Mouse (Mus musculus) myocyte (in vitro differentiated cells): ENCODE measurements around the gene Slc2a6. TPM values are rescaled to one million over a fixed set of nuclear protein-coding genes. Genes with fewer than 3 reads are reported as not detected.

Source experiments
- H3K27me3 ChIP-seq: one replicate; pipeline ENCODE4 v1.6.1; 2011; ENCODE audit not compliant: control insufficient read depth, insufficient read depth, insufficient read length
- H3K36me3 ChIP-seq: one replicate; pipeline ENCODE4 v1.6.1; 2011; ENCODE audit not compliant: control insufficient read depth, insufficient read depth
- H3K4me2 ChIP-seq: one replicate; pipeline ENCODE4 v1.6.1; 2011; ENCODE audit warnings: low read depth, control low read depth
- H3K4me3 ChIP-seq: one replicate; pipeline ENCODE4 v1.5.1; 2011; ENCODE audit warnings: mild to moderate bottlenecking, control low read depth, moderate library complexity
- H3K79me2 ChIP-seq: one replicate; pipeline ENCODE4 v1.6.1; 2011; ENCODE audit not compliant: control insufficient read depth, insufficient read depth
- H3ac ChIP-seq: one replicate; pipeline ENCODE4 v1.6.1; 2011; ENCODE audit not compliant: control insufficient read depth, insufficient read length
- CEBPB ChIP-seq: IDR thresholded peaks from 2 replicates; pipeline ENCODE4 v1.6.1; 2011; ENCODE audit warnings: mild to moderate bottlenecking, moderate library complexity; ENCODE audit not compliant: poor library complexity, insufficient read depth, severe bottlenecking
- E2F4 ChIP-seq: IDR thresholded peaks from one replicate; pipeline ENCODE4 v1.6.1; 2011; ENCODE audit warnings: mild to moderate bottlenecking, control low read depth, moderate library complexity; ENCODE audit not compliant: insufficient read depth
- MAX ChIP-seq: IDR thresholded peaks from one replicate; pipeline ENCODE4 v1.6.1; 2011; ENCODE audit warnings: low read depth, mild to moderate bottlenecking, control low read depth
- MYOD1 ChIP-seq, 3 experiments: IDR thresholded peaks; one replicate each; pipeline ENCODE4 v1.6.1; 2011; ENCODE audit warnings: control low read depth in 2 of 3, low read depth in 2 of 3, mild to moderate bottlenecking in 2 of 3, moderate library complexity in 1 of 3; ENCODE audit not compliant: insufficient read length in 2 of 3, control insufficient read depth in 1 of 3
- MYOG ChIP-seq, 3 experiments: IDR thresholded peaks; one replicate each; pipeline ENCODE4 v1.6.1; 2011; ENCODE audit warnings: control low read depth in 2 of 3, low read depth in 2 of 3, mild to moderate bottlenecking in 2 of 3; ENCODE audit not compliant: insufficient read length in 2 of 3, control insufficient read depth in 1 of 3, insufficient read depth in 1 of 3
- POLR2A ChIP-seq: IDR thresholded peaks from one replicate; pipeline ENCODE4 v1.6.1; 2011; ENCODE audit warnings: low read depth, mild to moderate bottlenecking, control low read depth, moderate library complexity; ENCODE audit not compliant: insufficient read length
- POLR2AphosphoS2 ChIP-seq: IDR thresholded peaks from one replicate; pipeline ENCODE4 v1.6.1; 2011; ENCODE audit warnings: low read depth, control low read depth; ENCODE audit not compliant: insufficient read length
- REST ChIP-seq: IDR thresholded peaks from one replicate; pipeline ENCODE4 v1.6.1; 2011; ENCODE audit warnings: mild to moderate bottlenecking, control low read depth, moderate library complexity; ENCODE audit not compliant: insufficient read depth, insufficient read length
- SRF ChIP-seq: IDR thresholded peaks from one replicate; pipeline ENCODE4 v1.6.1; 2011; ENCODE audit warnings: low read depth; ENCODE audit not compliant: control insufficient read depth, insufficient read length
- TCF12 ChIP-seq: IDR thresholded peaks from one replicate; pipeline ENCODE4 v1.6.1; 2011; ENCODE audit warnings: mild to moderate bottlenecking, control low read depth; ENCODE audit not compliant: poor library complexity, insufficient read depth, severe bottlenecking
- TCF3 ChIP-seq: IDR thresholded peaks from one replicate; pipeline ENCODE4 v1.6.1; 2011; ENCODE audit warnings: low read depth, control low read depth; ENCODE audit not compliant: insufficient read length
- USF1 ChIP-seq: IDR thresholded peaks from one replicate; pipeline ENCODE4 v1.6.1; 2011; ENCODE audit warnings: low read depth, mild to moderate bottlenecking, control low read depth, moderate library complexity
- polyA plus RNA-seq: library from polyadenylated mRNA; unstranded; fragments of >200 nt; fragmentation: generic; extraction: Trizol; gene quantifications from one replicate; pipeline ENCODE4 v1.2.1, GENCODE M21; 2012; ENCODE audit warnings: missing spikeins

The Slc2a6 gene
- 102 TPM for polyA plus RNA-seq

GRCm38 (mm10) chr2:27027618-27028436 lies at the start of gene Slc2a6:
Gene Slc2a6, minus strand, starts transcription at chr2:27027998.
- Histone ChIP-seq H3K36me3 (no peaks in the 10 kb centered on the region), H3K4me2 (peak within 1 kb of the TSS; percentile 58), H3ac (no peak within 1 kb of the TSS), H3K4me3 (peak within 1 kb of the TSS; percentile 35), H3K79me2 (no peaks in the 10 kb centered on the region), H3K27me3 (peaks cover 5% of the 10 kb centered on the region)
- TF ChIP-seq E2F4 = no peak
- TF ChIP-seq TCF12 = peak; percentile 21
- TF ChIP-seq TCF3 = no peak
- peak; percentile 76 for TF ChIP-seq POLR2A
- TF ChIP-seq POLR2AphosphoS2 = peak; percentile 54
- TF ChIP-seq MYOD1 (IDR thresholded peaks at IDR 0.05; ENCODE audit: control insufficient read depth in 1 of 3, insufficient read length in 2 of 3, low read depth in 2 of 3) = peak in 2 of 3 experiments; percentile 61 to 74

- no peaks in the 10 kb centered on the region for H3K36me3 ChIP-seq
- no peaks in the 10 kb centered on the region for H3K27me3 ChIP-seq
- peak; percentile 86 to 98 (median 94) for TF ChIP-seq MYOG (IDR thresholded peaks at IDR 0.05; ENCODE audit: control insufficient read depth in 1 of 3, insufficient read depth in 1 of 3, insufficient read length in 2 of 3, low read depth in 2 of 3)
- TF ChIP-seq E2F4 = no peak
- TF ChIP-seq SRF = peak; percentile 36
- no peak for TF ChIP-seq MAX
- TF ChIP-seq MYOD1 (IDR thresholded peaks at IDR 0.05; ENCODE audit: control insufficient read depth in 1 of 3, insufficient read length in 2 of 3, low read depth in 2 of 3) = peak; percentile 65 to 95 (median 83)
- TF ChIP-seq REST = no peak
- peak; percentile 83 for TF ChIP-seq TCF12
- peak; percentile 11 for TF ChIP-seq POLR2AphosphoS2
- TF ChIP-seq POLR2A = peak; percentile 21
- peak; percentile 91 for TF ChIP-seq TCF3
- TF ChIP-seq USF1 = no peak
- no peak for TF ChIP-seq CEBPB
- peak overlapping the region; percentile 39 for H3K4me2 ChIP-seq
- no peak overlapping the region for H3K4me3 ChIP-seq
- peaks cover 6% of the 10 kb centered on the region for H3K79me2 ChIP-seq
- H3ac ChIP-seq = no peak overlapping the region
Observed at GRCm38 (mm10) chr2:27075485-27075884, 47.7 kb upstream of the Slc2a6 start.

- no peak overlapping the region for H3K4me3 ChIP-seq
- no peak overlapping the region for H3ac ChIP-seq
- TF ChIP-seq MYOD1 (IDR thresholded peaks at IDR 0.05; ENCODE audit: control insufficient read depth in 1 of 3, insufficient read length in 2 of 3, low read depth in 2 of 3) (no peak), USF1 (no peak), SRF (no peak), MAX (no peak), POLR2A (no peak), TCF12 (no peak), CEBPB (no peak), REST (no peak), MYOG (IDR thresholded peaks at IDR 0.05; ENCODE audit: control insufficient read depth in 1 of 3, insufficient read depth in 1 of 3, insufficient read length in 2 of 3, low read depth in 2 of 3) (no peak), E2F4 (no peak), POLR2AphosphoS2 (no peak)
- H3K36me3 ChIP-seq = no peaks in the 10 kb centered on the region
- no peaks in the 10 kb centered on the region for H3K27me3 ChIP-seq
- H3K79me2 ChIP-seq = peaks cover 6% of the 10 kb centered on the region
- H3K4me2 ChIP-seq = no peak overlapping the region
Observed at GRCm38 (mm10) chr2:27074804-27075203, 47.0 kb upstream of the Slc2a6 start.

GRCm38 (mm10) chr2:27073407-27073806 lies 45.6 kb upstream of the Slc2a6 start:
- Histone ChIP-seq H3K4me3 (no peak overlapping the region), H3K27me3 (no peaks in the 10 kb centered on the region), H3ac (no peak overlapping the region), H3K36me3 (no peaks in the 10 kb centered on the region), H3K4me2 (no peak overlapping the region), H3K79me2 (peaks cover 6% of the 10 kb centered on the region)
- peak in 1 of 3 experiments; percentile 70 for TF ChIP-seq MYOG (IDR thresholded peaks at IDR 0.05; ENCODE audit: control insufficient read depth in 1 of 3, insufficient read depth in 1 of 3, insufficient read length in 2 of 3, low read depth in 2 of 3)
- no peak for TF ChIP-seq USF1
- TF ChIP-seq MYOD1 (IDR thresholded peaks at IDR 0.05; ENCODE audit: control insufficient read depth in 1 of 3, insufficient read length in 2 of 3, low read depth in 2 of 3) = peak in 2 of 3 experiments; percentile 20 to 32
- TF ChIP-seq TCF12 = no peak
- no peak for TF ChIP-seq MAX
- no peak for TF ChIP-seq CEBPB

GRCm38 (mm10) chr2:27071978-27072377 lies 44.2 kb upstream of the Slc2a6 start, which contains the start of gene Mymk:
Gene Mymk, minus strand, starts transcription at chr2:27072179.
- TF ChIP-seq MAX (no peak), POLR2AphosphoS2 (peak; percentile 87), MYOG (IDR thresholded peaks at IDR 0.05; ENCODE audit: control insufficient read depth in 1 of 3, insufficient read depth in 1 of 3, insufficient read length in 2 of 3, low read depth in 2 of 3) (peak; percentile 89 to 97 (median 96)), MYOD1 (IDR thresholded peaks at IDR 0.05; ENCODE audit: control insufficient read depth in 1 of 3, insufficient read length in 2 of 3, low read depth in 2 of 3) (peak; percentile 95 to 99 (median 97)), SRF (no peak), TCF3 (peak; percentile 87), REST (no peak), E2F4 (no peak), TCF12 (peak; percentile 94), USF1 (peak; percentile 20), CEBPB (no peak), POLR2A (peak; percentile 86)
- Histone ChIP-seq H3K4me2 (peak within 1 kb of the TSS; percentile 68), H3K27me3 (no peaks in the 10 kb centered on the region), H3ac (peak within 1 kb of the TSS; percentile 1), H3K79me2 (peaks cover 6% of the 10 kb centered on the region), H3K4me3 (peak within 1 kb of the TSS; percentile 56), H3K36me3 (no peaks in the 10 kb centered on the region)
